Mouse (Mus musculus) liver, embryonic 14.5 days (tissue): ENCODE data around the gene Chrnb1. TPM values are rescaled to one million over a fixed set of nuclear protein-coding genes. Genes with fewer than 3 reads are reported as not detected.

ENCODE experiments used
- ATAC-seq: fragments of 200-750 bp; cut with Nextera tagmentation; 2 replicates; pipeline ENCODE4 v1.8.0; 2017; ENCODE audit warnings: moderate number of reproducible peaks, mild to moderate bottlenecking, moderate library complexity; ENCODE audit not compliant: insufficient read depth
- DNase-seq, 3 experiments: peaks; one replicate each; pipeline ENCODE4 v3.0.0-alpha.2; 2012 to 2013; ENCODE audit warnings: low read depth in 3 of 3, low spot score in 3 of 3
- H3K27ac ChIP-seq: fragments of 300-500 bp; sonication (generic); 2 replicates; pipeline ENCODE4 v1.5.1; 2014; ENCODE audit warnings: moderate library complexity, mild to moderate bottlenecking, control low read depth, inconsistent platforms
- H3K27me3 ChIP-seq: fragments of 300-500 bp; sonication (generic); 2 replicates; pipeline ENCODE4 v1.6.1; 2014; ENCODE audit warnings: mild to moderate bottlenecking, low read length, moderate library complexity; ENCODE audit not compliant: control insufficient read depth, insufficient read depth
- H3K36me3 ChIP-seq: fragments of 300-500 bp; sonication (generic); replicated peaks from 2 replicates; pipeline ENCODE4 v1.6.1; 2014; ENCODE audit warnings: low read depth; ENCODE audit not compliant: control insufficient read depth, insufficient read depth
- H3K4me1 ChIP-seq, 2 experiments: fragments of 200-500 bp in 1 of 2; fragments of 300-500 bp in 1 of 2; sonication (generic) in 1 of 2; replicated peaks; 2 replicates each; pipeline ENCODE4 v1.6.1; 2012 to 2014; ENCODE audit warnings: antibody characterized with exemption in 1 of 2, inconsistent platforms in 1 of 2, low read length in 1 of 2; ENCODE audit not compliant: control insufficient read depth in 2 of 2, insufficient read depth in 2 of 2
- H3K4me2 ChIP-seq: fragments of 300-500 bp; sonication (generic); 2 replicates; pipeline ENCODE4 v1.6.1; 2014; ENCODE audit warnings: low read depth, mild to moderate bottlenecking, control low read depth, moderate library complexity
- H3K4me3 ChIP-seq, 2 experiments: fragments of 200-500 bp in 1 of 2; fragments of 300-500 bp in 1 of 2; sonication (generic) in 1 of 2; 2 replicates each; pipeline ENCODE4 v1.5.1; 2012 to 2014; ENCODE audit warnings: low read depth in 2 of 2, low read length in 2 of 2, mild to moderate bottlenecking in 2 of 2, control low read depth in 1 of 2, inconsistent platforms in 1 of 2, moderate library complexity in 1 of 2; ENCODE audit not compliant: insufficient read depth in 1 of 2
- H3K9ac ChIP-seq: fragments of 300-500 bp; sonication (generic); replicated peaks from 2 replicates; pipeline ENCODE4 v1.6.1; 2014; ENCODE audit warnings: mild to moderate bottlenecking, control low read depth, moderate library complexity
- H3K9me3 ChIP-seq: fragments of 300-500 bp; sonication (generic); 2 replicates; pipeline ENCODE4 v1.6.1; 2016; ENCODE audit warnings: low read length, mixed read lengths; ENCODE audit not compliant: control insufficient read depth
- CTCF ChIP-seq: IDR thresholded peaks from 2 replicates; pipeline ENCODE4 v1.5.1; 2016; ENCODE audit warnings: antibody characterized with exemption, low read depth, control low read depth
- EP300 ChIP-seq: IDR thresholded peaks from 2 replicates; pipeline ENCODE4 v1.6.1; 2016; ENCODE audit warnings: antibody characterized with exemption, low read depth
- WGBS: fragments of 180-500 bp; shearing (Covaris S2); extraction: QIAGEN DNeasy Blood & Tissue Kit; methylation state at CpG from one replicate; pipeline ENCODE4 v1.1.7; 2014; ENCODE audit not compliant: insufficient replicate concordance; 5-methylcytosine and 5-hydroxymethylcytosine counted together
- polyA plus RNA-seq, 2 experiments: library from polyadenylated mRNA; depleted of rRNA in 1 of 2; stranded (reverse) in 1 of 2; unstranded in 1 of 2; fragments of >200 nt; fragmentation: Nextera tagmentation in 1 of 2; extraction: Ambion mirVana in 1 of 2; gene quantifications; 2 replicates each; pipeline versions ENCODE4 v1.2.1 to v1.2.3; 2012 to 2014

The Chrnb1 gene
- polyA plus RNA-seq, 2 experiments, result 0.33 to 0.58 TPM

DNA sequence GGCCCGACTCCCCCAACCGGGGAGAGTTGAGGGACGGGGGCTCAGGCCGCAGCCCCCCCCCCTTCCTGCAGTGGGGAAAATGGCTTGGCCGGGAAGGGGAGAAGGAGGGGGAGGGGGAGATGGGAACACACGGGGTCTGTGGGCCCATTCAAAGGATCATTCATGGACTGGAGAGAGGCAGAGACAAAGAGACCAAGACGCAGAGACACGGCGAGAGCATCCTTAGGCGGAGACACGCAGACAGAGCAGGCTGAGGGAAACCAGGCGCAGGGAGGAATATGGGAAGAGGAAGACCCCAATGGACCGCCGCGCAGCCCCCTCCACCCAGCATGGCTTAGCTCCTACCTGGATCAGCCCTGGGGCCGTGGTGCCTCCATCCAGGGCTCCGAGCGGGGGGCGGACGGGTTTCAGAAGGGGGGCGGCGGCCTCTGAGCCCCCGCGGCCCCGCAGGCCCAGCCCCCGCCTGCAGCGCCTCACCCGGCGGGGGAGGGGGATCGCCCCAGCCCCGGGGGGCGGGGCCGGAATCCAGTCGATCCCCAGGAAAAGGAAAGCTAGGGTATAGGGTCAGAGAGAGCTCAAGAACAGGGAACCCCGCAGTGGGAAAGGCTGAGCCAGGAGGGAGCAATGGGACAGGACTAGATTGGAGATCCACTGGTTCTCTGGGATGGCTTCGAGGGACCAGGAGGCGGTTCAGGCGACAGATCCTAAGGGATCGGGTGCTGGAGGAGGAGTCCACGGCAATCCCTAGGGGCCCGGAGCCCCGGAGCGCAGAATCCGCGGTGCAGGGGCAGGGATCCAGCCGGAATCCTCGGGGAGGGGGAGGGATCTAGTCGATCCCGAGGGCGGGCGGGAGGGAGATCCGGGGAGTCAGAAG is 41.2 kb upstream of the Chrnb1 start:
- no peaks in the 10 kb centered on the region for H3K9me3 ChIP-seq
- DNase-seq (no peak), ATAC-seq (no peak)
- H3K27ac ChIP-seq, result no peak overlapping the region
- TF ChIP-seq EP300 (no peak), CTCF (no peak)
- peak overlapping the region; percentile 67 to 88 for H3K4me3 ChIP-seq
- peaks cover 44% of the 10 kb centered on the region for H3K27me3 ChIP-seq
- H3K4me1 ChIP-seq, result peaks cover 14 to 23% of the 10 kb centered on the region in 2 experiments
- no peaks in the 10 kb centered on the region for H3K36me3 ChIP-seq
- peak overlapping the region; percentile 94 for H3K4me2 ChIP-seq
- 3% methylated on average over 50 of the region's 52 CpGs for WGBS
- peak overlapping the region; percentile 39 for H3K9ac ChIP-seq

DNA sequence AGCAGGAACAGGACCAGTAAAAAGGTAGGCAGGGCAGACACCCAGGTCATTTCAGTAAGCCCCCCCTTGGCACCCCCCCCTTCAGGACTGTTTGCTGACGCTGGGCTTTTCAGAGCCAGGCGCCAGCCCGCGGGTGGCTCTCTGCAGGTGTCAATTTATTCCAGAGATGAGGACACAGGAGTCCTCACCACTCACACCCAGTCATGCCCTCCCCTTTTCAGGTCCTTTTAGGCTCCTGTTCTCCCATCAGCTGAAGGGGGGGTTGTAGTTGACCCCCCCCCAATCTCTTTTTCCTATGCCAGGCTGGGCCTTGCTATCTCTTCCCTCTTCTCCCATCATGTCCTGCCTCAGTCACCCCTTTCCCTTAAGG is 40.2 kb upstream of the Chrnb1 start:
- Histone ChIP-seq H3K36me3 (no peaks in the 10 kb centered on the region), H3K27ac (no peak overlapping the region), H3K9ac (no peak overlapping the region), H3K27me3 (peaks cover 44% of the 10 kb centered on the region), H3K4me2 (no peak overlapping the region), H3K4me3 (no peak overlapping the region), H3K4me1 (peaks cover 14 to 25% of the 10 kb centered on the region in 2 experiments), H3K9me3 (no peaks in the 10 kb centered on the region)
- TF ChIP-seq EP300 (no peak), CTCF (no peak)
- ATAC-seq, result no peak
- DNase-seq, result no peak
- 19% methylated on average over 4 of the region's 4 CpGs for WGBS

DNA sequence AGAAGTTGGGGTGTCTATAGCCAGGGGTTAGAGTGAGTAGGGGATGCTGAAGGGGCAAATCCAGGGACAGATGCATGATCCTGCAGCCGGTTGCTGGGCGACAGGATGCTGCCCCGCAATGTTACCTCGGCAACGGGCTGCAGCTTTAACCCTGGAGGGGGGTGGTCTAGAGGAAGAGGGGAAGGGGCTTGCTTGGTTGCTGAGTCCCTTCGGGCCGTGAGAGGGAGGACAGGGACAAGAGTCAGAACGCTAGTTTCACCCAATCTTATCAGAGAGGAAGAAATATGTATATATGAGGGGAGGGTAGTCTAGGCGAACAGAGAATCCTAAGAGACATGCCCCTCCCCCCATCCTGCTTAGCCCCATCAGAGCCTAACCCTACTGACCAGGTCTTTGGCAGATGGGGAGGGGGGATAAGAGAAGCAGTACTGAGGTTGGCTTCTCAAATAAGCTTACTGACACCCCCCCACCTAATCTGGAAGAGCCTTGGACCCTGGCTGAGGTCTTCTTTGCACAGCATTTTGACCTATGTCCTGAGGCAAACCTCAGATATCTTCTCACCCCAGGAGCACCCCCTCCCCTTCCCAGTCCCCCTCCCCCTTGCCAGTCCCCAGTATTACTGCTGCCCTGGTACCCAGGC is 39.7 kb upstream of the Chrnb1 start:
- Histone ChIP-seq H3K9ac (no peak overlapping the region), H3K4me1 (peaks cover 14 to 25% of the 10 kb centered on the region in 2 experiments)

DNA sequence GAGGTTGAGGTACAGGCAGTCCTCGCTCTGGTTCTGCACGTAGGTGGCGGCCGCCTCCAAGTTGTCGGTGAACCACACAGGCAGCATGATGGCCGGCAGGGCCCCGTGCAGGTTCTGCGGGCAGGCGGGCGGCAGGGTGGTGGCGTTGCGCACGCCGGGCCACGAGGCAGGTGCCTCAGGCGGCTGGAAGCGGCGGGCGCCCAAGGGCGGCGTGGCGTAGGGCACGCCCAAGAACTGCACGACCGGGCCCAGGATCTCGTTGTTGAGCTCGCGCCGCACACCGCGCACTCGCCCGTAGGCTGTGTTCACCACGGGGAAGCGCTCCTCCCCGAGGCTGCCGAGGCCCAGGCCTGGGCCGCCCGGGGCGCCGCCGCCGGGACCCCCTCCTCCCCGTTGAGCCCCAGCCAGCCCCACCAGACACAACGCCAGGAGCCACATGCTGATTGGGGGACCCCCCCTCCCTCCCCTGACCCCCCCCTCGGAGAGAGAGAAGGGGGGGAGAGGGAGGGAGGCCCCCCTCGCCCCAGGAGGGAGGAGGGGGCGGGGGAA is 38.3 kb upstream of the Chrnb1 start:
- H3K9ac ChIP-seq, result peak overlapping the region; percentile 61
- no peaks in the 10 kb centered on the region for H3K36me3 ChIP-seq
- no peaks in the 10 kb centered on the region for H3K9me3 ChIP-seq
- 3% methylated on average over 39 of the region's 48 CpGs for WGBS
- peak overlapping the region; percentile 10 to 42; a peak in 3 of 4 replicates for H3K4me3 ChIP-seq
- H3K4me2 ChIP-seq, result peak overlapping the region; percentile 79
- TF ChIP-seq CTCF (no peak), EP300 (no peak)
- peak; percentile 7; the same call in 1 of the 2 replicates for ATAC-seq
- peaks cover 10 to 19% of the 10 kb centered on the region in 2 experiments for H3K4me1 ChIP-seq
- H3K27ac ChIP-seq, result no peak overlapping the region
- H3K27me3 ChIP-seq, result peaks cover 44% of the 10 kb centered on the region
- DNase-seq, result no peak

More for the DNA sequence above, 39.7 kb upstream of the Chrnb1 start:
- no peaks in the 10 kb centered on the region for H3K36me3 ChIP-seq
- peaks cover 44% of the 10 kb centered on the region for H3K27me3 ChIP-seq
- no peak overlapping the region for H3K4me2 ChIP-seq
- no peak overlapping the region for H3K4me3 ChIP-seq
- ATAC-seq, result no peak
- H3K27ac ChIP-seq, result no peak overlapping the region
- TF ChIP-seq EP300 (no peak), CTCF (no peak)
- no peaks in the 10 kb centered on the region for H3K9me3 ChIP-seq
- DNase-seq, result no peak
- 15% methylated on average over 9 of the region's 9 CpGs for WGBS

DNA sequence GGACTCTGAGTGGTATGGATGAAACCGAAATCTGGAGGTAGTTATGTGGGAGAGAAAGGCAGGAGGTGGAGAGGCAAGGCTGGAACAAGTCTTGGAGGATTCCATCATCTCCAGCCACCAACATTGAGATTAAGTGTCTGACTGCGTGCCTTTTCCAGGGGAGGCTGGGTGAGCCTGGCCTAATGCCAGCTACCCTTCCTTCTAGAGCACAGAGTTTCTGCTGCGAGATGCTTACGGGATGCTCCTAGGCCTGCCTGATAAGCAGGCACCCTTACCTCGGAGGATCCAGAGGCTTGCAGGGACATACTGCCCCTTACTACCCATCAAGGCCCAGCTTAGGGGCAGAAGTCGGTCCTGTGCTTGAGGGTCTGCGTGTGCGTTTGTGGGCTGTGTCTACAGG is 37.8 kb upstream of the Chrnb1 start:
- no peaks in the 10 kb centered on the region for H3K36me3 ChIP-seq
- no peaks in the 10 kb centered on the region for H3K9me3 ChIP-seq
- H3K27ac ChIP-seq, result no peak overlapping the region
- DNase-seq (no peak), ATAC-seq (no peak)
- H3K4me1 ChIP-seq, result peaks cover 7 to 17% of the 10 kb centered on the region in 2 experiments
- peaks cover 44% of the 10 kb centered on the region for H3K27me3 ChIP-seq
- H3K4me2 ChIP-seq, result peak overlapping the region; percentile 79
- peak overlapping the region; percentile 41 for H3K9ac ChIP-seq
- peak overlapping the region; percentile 10 to 42; a peak in 3 of 4 replicates for H3K4me3 ChIP-seq
- TF ChIP-seq EP300, result no peak
- no peak for TF ChIP-seq CTCF
- 32% methylated on average over 8 of the region's 8 CpGs for WGBS
